Mouse (Mus musculus) bone marrow macrophage, adult 2 months (primary cell): ENCODE data around the gene Ccdc117.

ENCODE experiments used
- CTCF ChIP-seq: IDR thresholded peaks from 2 replicates; pipeline ENCODE4 v1.5.1; 2012; ENCODE audit warnings: low read depth, mild to moderate bottlenecking, low read length, moderate library complexity
- POLR2A ChIP-seq: IDR thresholded peaks from 2 replicates; pipeline ENCODE4 v1.6.1; 2012; ENCODE audit warnings: mild to moderate bottlenecking, low read depth, low read length, borderline replicate concordance

DNA sequence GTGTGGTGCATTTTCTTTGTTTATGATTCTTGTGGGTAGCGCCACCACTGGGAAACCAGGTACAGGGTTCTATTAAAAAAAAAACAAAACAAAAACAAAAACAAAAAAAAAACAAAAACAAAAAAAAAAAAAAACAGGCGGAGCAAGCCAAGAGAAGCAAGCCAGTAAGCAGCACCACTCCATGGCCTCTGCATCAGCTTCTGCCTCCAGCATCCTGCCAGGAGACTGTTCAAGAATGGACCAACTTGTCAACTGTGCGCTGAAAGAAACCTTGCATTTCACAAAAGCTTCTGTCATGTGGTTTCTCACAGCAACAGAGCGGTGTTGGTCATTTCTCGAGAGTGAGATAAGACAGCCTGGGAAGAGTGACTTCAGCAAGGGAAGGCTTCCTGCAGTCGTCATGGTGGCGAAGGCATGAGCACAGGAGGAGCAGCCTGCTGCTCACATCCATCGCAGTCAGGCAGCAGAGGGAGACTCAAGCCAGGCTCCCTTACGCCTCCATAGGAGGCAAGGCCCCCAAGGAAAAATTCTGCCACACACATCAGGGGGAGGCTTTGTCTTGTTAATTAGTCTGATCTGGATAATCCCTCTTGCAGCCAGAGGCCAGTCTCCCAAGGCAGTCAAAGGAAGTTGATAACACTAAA, 20.8 kb upstream of the Ccdc117 start:
- TF ChIP-seq POLR2A, result no peak
- TF ChIP-seq CTCF, result no peak
